Mouse (Mus musculus) lung, postnatal 4 days (tissue): Measurements from ENCODE around the gene Emilin3.

Source experiments
- DNase-seq, 2 experiments: peaks; one replicate each; pipeline ENCODE4 v3.0.0; 2021

The Emilin3 gene

GRCm38 (mm10) chr2:160915821-160916610 is 3.9 kb upstream of the Emilin3 start:
- no peak for DNase-seq

GRCm38 (mm10) chr2:160914656-160915055 is 2.5 kb upstream of the Emilin3 start:
- DNase-seq, result no peak

GRCm38 (mm10) chr2:160911558-160912201 is 448 bp downstream of the Emilin3 start:
- DNase-seq, result no peak

GRCm38 (mm10) chr2:160910633-160911032 is 1.5 kb downstream of the Emilin3 start:
- no peak for DNase-seq

GRCm38 (mm10) chr2:160908607-160909006 is 3.5 kb downstream of the Emilin3 start:
- DNase-seq, result peak in 1 of 2 experiments; percentile 42

- DNase-seq, result no peak
Observed at GRCm38 (mm10) chr2:160906101-160906500, 6.0 kb downstream of the Emilin3 start.

- DNase-seq, result no peak
Observed at GRCm38 (mm10) chr2:160905301-160905700, 6.8 kb downstream of the Emilin3 start.

GRCm38 (mm10) chr2:160901656-160902412 is 10.3 kb downstream of the Emilin3 start:
- no peak for DNase-seq

- DNase-seq, result peak in 1 of 2 experiments; percentile 14
Observed at GRCm38 (mm10) chr2:160891697-160892096, 20.4 kb downstream of the Emilin3 start.

- peak in 1 of 2 experiments; percentile 16 for DNase-seq
Observed at GRCm38 (mm10) chr2:160891045-160891444, 21.1 kb downstream of the Emilin3 start.

GRCm38 (mm10) chr2:160887859-160888258 is 24.3 kb downstream of the Emilin3 start:
- peak; percentile 70 to 76 for DNase-seq

- peak; percentile 84 to 88 for DNase-seq
Observed at GRCm38 (mm10) chr2:160887284-160887683, 24.8 kb downstream of the Emilin3 start.

GRCm38 (mm10) chr2:160886221-160886620 is 25.9 kb downstream of the Emilin3 start:
- no peak for DNase-seq

GRCm38 (mm10) chr2:160884830-160885229 is 27.3 kb downstream of the Emilin3 start:
- peak in 1 of 2 experiments; percentile 56 for DNase-seq

- peak; percentile 24 to 61 for DNase-seq
Observed at GRCm38 (mm10) chr2:160883912-160884311, 28.2 kb downstream of the Emilin3 start.

GRCm38 (mm10) chr2:160882436-160882835 is 29.7 kb downstream of the Emilin3 start:
- no peak for DNase-seq

GRCm38 (mm10) chr2:160881462-160882101 is 30.5 kb downstream of the Emilin3 start:
- DNase-seq, result no peak

GRCm38 (mm10) chr2:160880453-160881195 is 31.5 kb downstream of the Emilin3 start, which contains the start of gene Lpin3:
Lpin3 (plus strand) TSS chr2:160880670.
- peak; percentile 42 to 78 for DNase-seq

GRCm38 (mm10) chr2:160876115-160876514 is 36.0 kb downstream of the Emilin3 start:
- DNase-seq, result no peak

- no peak for DNase-seq
Observed at GRCm38 (mm10) chr2:160874231-160874877, 37.8 kb downstream of the Emilin3 start.

- peak; percentile 94 to 97 for DNase-seq
Observed at GRCm38 (mm10) chr2:160872890-160873382, 39.2 kb downstream of the Emilin3 start, which contains the start of gene Zhx3. Zhx3 (minus strand) TSS chr2:160872998.
